Mouse (Mus musculus): ENCODE measurements at regions not wholly inside any gene's neighbourhood (a gene's known extent, or its start where the extent isn't known, plus 50 kb on each side); places are given as distances from the start of the nearest gene placed in this dataset.

GRCm38 (mm10) chr3:70126212-70126611, 118.8 kb downstream of the Otol1 start:
- TF ChIP-seq CTCF (IDR thresholded peaks at IDR 0.05; ENCODE audit: insufficient read depth, low read depth, low read length) (no peak), POLR2A (IDR thresholded peaks at IDR 0.05; ENCODE audit: insufficient read depth, low read depth, low read length) (no peak)

All from olfactory bulb, adult 2 months (tissue).